Mouse (Mus musculus) CD4-positive helper T cell, adult 2 months (primary cell): ENCODE data around the gene Cdk14.

Experiments
- DNase-seq: peaks from one replicate; pipeline ENCODE4 v3.0.0-alpha.2; 2012; ENCODE audit warnings: low read depth, missing footprints, low spot score

Cdk14 gene

GRCm38 (mm10) chr5:5314270-5314669 lies 105.8 kb downstream of the Cdk14 start:
- no peak for DNase-seq

DNA sequence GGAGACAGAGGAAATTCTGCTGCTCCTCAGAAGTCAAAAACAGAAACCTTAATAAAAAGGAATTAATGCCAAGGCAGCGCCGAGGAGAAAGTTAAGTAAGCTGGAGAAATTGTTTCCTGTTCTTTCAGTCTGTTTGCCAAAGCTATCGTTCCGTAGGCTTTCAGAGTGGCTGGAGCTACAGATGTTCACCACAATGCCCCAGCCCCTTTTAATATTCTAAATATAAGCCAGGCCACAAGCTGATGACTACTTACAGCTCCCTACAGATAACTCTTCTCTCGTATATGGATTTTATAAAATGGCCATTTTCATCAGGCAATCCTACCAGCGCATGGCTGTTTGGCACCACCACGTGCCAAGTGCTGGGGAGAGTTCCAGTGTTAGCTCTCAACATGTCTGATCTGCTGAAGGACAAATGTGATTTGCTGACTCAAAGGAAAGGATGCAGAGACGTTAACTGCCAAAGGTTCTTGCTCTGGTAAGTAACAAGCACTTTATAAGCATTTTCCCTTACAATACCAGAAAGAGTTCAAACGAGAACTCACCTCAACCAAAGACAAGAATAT lies 106.8 kb downstream of the Cdk14 start:
- DNase-seq: no peak

- no peak for DNase-seq
Measured at GRCm38 (mm10) chr5:5305286-5305685, 114.8 kb downstream of the Cdk14 start.

GRCm38 (mm10) chr5:5303102-5303670 lies 116.9 kb downstream of the Cdk14 start:
- no peak for DNase-seq

GRCm38 (mm10) chr5:5301571-5302079 lies 118.5 kb downstream of the Cdk14 start:
- no peak for DNase-seq

DNA sequence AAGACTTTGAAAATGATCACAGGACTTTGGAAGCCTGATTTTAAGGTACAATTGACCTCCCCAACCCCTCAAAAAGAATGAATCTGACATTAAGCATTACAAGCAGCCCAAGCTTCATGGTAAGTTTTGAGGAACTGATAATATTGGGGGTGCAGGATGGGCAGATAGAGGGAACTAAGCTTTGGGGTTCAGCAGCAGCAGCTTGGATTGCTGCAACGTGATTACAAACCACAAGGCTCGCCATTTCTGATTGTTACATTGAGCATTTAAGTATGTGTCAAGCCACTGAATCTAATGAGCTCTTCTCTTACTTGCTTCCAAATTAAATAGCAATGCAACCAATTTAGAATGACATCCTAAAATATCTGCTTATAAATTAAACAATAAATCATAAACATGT lies 119.1 kb downstream of the Cdk14 start:
- no peak for DNase-seq

DNA sequence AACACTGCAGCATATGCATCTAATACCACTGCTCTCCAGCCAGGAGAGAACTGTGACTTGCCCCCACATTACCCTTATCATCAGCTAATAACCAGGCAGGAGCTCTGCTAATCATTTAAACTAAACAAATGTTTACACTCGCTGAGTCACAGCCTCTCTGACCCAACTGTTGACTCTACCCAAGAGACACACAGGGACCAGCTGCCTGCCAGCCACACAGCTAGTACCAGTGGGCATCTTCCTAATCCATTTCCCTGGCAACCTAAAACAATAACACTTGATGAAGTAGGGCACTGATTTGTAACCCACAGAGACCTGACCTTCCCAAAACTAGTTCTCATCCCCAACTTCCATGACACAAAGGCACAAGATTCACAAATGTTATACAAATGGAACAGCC lies 119.8 kb downstream of the Cdk14 start:
- DNase-seq: no peak

DNA sequence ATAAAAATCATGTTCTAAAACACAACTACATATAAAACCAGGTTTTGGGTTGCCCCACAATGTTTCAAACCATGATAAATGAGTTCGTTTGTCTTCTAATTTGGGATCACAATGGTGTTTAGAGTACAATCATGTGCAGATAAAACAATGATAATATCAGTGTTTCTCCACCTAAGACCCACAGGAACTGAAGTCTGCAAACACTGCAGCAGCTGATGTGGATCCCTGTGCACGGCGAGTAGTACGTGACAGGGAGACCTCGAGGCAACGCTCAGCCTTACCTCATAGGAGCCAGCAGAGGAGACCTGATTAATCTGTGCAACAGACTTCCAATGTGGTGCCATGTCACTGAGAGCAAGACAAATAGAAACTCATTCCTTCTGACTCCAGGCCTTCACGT lies 122.9 kb downstream of the Cdk14 start:
- DNase-seq: no peak

DNA sequence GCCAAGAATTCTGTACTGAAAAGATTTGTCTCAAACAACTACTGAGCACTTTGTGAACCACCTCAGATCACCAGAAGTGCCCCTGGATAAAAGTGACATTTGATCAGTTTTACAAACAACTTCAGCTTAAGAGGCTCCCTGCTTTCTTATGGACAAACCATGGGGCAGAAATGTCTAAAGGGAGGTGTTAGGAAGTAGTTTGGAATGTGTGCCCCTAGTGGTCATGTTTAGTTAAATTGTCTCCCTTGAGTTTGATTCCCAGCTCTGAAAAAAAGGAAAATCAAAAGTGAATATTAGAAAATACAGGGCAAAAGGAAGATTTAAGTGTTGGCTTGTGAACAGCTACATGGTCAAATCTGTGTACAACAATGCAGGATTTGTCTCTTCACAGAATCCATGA lies 123.3 kb downstream of the Cdk14 start:
- DNase-seq: no peak

DNA sequence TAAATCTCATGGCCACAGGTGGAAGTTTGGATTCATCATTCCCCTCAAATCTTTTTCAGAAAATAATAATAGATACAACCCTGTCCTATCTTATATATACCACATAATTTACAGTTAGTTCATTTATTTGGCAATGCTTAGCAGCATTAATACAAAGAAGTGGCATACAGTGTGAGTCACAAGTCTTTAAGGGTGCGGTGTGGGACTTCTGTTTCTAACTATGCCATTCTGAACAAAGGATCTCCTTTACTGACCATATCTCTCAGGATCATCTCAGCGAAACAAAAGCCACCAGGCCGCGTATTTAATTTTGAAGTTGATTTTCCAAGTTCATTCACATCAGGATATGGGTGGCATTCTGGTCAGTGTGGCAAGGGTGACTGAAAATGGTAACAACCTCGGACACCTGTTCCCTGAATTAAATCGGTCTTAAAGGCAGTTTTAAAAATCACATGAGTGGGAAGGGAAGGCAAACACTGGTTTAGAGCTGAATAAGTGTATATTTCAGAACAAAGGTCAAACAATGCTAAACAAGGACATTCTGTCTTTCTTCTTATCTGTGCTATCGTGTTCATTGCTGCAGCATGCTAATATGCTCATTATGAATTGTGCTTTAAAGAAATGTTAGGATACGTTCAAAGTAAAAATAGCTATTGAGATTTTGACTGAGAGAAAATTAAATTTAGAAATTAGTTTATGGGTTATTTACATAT lies 127.1 kb downstream of the Cdk14 start:
- no peak for DNase-seq

DNA sequence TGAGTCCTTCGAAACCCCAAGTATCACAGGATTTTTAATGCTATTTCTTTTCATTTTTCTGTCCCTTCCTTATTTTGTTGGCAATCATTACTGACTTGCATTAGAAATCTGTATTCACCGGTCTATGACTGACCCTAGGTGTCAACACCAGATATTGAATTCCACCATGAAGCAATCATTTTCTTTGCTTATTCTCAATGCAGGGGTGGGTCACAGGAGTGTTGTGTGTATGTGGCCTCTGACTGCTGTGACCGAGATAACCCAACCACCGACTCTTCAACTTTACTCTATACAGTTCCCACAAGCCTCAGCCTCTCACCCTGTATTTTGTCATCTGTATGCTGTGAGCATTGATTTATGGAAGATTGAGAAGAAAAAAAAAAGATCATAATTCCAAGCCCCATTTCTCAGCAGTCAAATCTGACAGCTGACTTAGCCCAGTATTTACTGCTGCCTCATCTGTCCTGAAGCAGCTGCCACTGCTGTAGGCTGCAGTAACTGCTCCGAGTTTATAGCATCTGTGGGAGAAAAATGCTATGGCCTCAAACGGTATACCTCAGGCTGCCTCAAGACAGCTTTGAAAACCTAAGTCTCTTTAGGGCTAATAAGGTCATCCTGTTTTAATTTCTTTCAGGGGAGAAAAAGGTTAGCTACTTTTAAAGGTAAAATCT lies 128.7 kb downstream of the Cdk14 start:
- DNase-seq: no peak

DNA sequence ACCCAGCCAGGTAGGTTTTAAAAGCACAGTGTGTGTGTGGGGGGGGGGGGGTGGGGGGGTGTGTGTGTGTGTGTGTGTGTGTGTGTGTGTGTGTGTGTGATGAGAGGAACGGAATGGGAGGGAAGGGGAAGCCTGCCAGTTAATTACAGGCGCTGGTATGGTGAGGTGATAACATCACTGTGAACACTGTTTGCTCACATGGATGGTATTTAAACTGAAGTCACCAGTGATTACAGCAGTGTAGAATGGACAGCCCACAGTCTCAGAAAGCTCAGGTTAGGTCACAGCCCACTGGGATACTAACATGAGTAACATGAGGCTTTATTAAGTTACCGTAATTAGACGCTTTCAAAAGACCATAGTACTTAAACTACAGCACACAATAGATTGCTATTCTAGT lies 129.4 kb downstream of the Cdk14 start:
- DNase-seq: no peak

GRCm38 (mm10) chr5:5285876-5286275 lies 134.2 kb downstream of the Cdk14 start:
- no peak for DNase-seq

DNA sequence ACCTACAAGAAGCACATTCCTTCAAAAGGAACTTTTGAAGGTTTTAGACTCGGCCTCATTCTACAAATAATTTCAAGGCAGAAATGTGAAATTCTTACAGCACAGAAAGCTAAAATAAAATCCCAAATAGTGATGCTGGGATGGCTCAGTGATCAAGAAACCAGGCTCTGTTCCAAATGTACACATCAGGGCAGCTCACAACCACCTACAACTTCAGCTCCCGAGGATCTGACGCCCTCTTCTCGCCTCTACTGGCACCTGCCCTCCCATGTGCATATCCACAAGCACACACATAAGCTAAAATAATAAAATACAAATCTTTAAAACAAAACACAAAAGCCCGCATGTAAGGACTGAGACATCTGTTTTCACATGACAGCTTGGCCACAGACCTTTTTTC lies 135.6 kb downstream of the Cdk14 start:
- no peak for DNase-seq

DNA sequence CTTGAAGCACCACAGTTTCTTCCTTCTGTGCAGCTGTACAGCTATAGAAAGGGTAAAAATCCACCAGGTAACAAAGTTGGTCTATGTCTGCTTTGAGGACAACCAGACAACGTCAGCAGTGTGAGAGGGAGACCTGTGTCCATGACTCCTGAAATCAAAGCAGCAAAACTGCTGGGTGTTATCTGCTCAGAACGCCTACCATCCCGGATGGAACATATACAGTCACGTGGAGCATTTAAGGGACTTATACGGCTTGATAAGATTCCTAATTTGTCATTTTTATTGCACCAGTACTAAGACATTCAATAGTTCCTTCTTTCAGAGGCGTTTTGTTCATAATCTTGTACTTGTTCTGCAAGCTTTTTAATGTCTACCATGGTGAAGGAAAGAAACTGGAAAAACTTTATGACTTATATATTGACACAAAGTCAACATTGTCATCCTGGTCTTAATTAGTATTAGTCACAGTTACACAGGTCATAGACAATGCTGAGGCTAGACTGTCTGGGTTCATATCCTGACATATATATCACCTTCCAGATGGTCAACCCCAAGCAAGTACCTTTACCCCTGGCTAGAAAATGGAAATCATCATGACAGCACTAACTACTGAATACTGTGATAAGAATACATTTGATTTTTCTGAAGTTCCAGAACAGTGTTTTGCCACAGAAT lies 136.2 kb downstream of the Cdk14 start:
- no peak for DNase-seq

GRCm38 (mm10) chr5:5282425-5282824 lies 137.7 kb downstream of the Cdk14 start:
- no peak for DNase-seq

DNA sequence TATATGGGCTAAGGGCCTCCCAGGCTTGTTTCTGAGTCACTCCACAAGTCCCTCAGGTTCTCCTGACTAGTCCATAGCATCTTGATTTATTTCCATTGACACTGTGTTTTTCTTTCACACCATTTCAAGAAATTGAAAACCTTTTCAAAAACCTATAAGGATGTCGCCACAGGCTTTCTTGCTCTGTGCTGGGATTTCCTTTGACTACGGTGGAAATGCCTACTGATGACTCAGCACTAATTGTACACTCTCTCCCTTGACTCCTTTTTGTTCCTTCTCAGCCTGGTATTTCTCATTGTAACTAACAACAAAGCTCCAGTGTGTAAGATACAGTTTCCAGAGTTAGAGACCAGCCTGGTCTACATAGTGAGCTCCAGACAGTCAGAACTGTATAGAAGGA lies 144.8 kb downstream of the Cdk14 start:
- DNase-seq: no peak

GRCm38 (mm10) chr5:5274318-5274717 lies 145.8 kb downstream of the Cdk14 start:
- no peak for DNase-seq

GRCm38 (mm10) chr5:5266787-5267126 lies 153.4 kb downstream of the Cdk14 start:
- DNase-seq: no peak

DNA sequence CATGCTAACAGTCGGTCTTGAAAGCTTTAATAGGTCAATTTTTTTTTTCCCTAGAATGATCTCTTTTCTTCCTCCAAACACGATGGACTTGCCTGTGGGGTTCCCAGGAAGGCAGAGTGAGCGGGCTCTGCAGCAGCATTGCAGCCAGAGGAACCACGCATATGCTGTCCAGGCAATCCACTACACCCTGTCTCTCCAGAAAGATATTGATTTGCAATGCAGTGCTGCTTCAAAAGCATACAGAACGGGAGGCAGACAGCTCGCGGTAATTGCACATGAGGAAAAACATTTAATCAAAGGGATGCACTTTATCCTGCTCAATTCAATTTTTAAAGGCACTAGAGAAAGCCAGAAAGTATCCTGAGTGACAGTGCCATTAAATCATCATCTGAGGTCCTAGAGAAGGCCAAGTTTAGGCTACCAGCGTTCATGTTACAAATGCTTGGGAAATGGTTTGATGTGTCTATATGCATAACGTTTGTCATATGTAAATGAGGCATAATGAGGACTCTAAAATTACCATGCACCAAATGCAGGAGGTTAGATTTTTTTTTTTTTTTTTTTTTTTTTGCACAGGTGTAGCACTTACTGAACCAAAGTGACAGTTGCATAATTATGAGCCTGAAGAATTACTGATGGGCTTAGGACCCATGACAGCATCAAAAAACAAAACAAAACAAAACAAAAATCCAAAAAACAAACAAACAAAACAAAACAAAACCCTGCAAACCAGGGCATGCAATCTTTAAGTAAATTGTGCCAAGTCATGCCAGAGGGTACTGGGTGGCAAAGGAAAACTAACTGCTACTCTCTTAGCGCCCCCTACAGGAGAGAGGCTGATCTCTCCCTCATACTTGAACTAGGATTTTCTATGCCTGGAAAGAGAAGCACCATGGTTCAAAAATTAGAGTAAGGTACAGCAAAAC lies 154.0 kb downstream of the Cdk14 start:
- peak; percentile 7 for DNase-seq

DNA sequence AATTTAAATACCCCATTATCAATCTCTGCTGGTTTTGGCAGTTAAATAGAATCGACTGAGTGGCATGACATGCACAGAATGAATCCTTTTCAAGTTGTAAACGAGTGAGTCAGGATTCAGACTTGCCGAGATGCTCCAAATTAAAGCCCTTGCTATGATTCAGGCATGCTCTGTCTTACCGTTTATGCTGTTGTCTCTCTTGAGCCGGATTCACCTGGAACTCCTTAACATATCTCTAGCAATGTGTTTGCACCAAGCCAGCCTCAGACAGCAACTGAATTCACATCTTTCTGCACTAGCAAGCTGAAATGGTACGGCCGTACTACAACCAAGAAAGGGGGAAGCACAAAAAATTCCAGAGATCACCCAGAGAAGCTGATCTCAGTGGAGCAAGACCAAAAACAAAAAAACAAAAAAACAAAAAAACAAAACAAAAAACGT lies 154.7 kb downstream of the Cdk14 start:
- DNase-seq: no peak
